ENCODE assay signal across 8 mouse cellular contexts in genomic region chr13:53261106-53261771, GRCm38 (mm10). TPM values are rescaled to one million over a fixed set of nuclear protein-coding genes. Genes with fewer than 3 reads are reported as not detected.
DNase-seq lines count a peak whose midpoint lies in the region; ATAC-seq and TF ChIP-seq lines count a peak whose summit lies in the region.
"Had no signal": no experiment of that assay in that cellular context is flagged by ENCODE, and none has a peak within 500 bp of the region (broad histone marks: within the 10 kb centered on the region; RNA-seq: fewer than 3 reads in every experiment).

No protein-coding gene starts in this region.

- peak overlapping the region; percentile 3; the same call in 1 of the 2 replicates for H3K27ac ChIP-seq in embryonic facial prominence, embryonic 14.5 days (replicated peaks; ENCODE audit: low read depth, low read length)
- no peak overlapping the region for H3K27ac ChIP-seq in layer of hippocampus, adult 2 months

- DNase-seq in adrenal gland, adult 18-20 months (ENCODE audit: low spot score in 2 of 2): peak; percentile 18 to 40
- peak; percentile 81 for DNase-seq in embryonic facial prominence, embryonic 14.5 days (ENCODE audit: low spot score)
- DNase-seq in heart, postnatal 25 days (ENCODE audit: low spot score): peak; percentile 78
- DNase-seq in lung, adult 2 months: peak; percentile 28
- DNase-seq in layer of hippocampus, adult 2 months (ENCODE audit: low spot score in 2 of 2): no peak
- DNase-seq in embryo, embryonic 11 days: no peak

- H3K4me3 ChIP-seq in embryonic facial prominence, embryonic 14.5 days (ENCODE audit: low read depth, low read length): no peak overlapping the region
- H3K4me3 ChIP-seq in lung, adult 2 months (replicated peaks; ENCODE audit: extremely low read depth, low read depth, low read length): no peak overlapping the region
- H3K4me3 ChIP-seq in layer of hippocampus, adult 2 months: no peak overlapping the region
- H3K4me3 ChIP-seq: myocyte had no signal

- no peak overlapping the region for H3K4me2 ChIP-seq in embryonic facial prominence, embryonic 14.5 days (ENCODE audit: low read depth, low read length)

- ATAC-seq in embryonic facial prominence, embryonic 14.5 days (ENCODE audit: low read depth): no peak
- ATAC-seq in CD4-positive, CD25-positive, alpha-beta regulatory T cell, adult 4 months: no peak

- peaks cover 59% of the 10 kb centered on the region for H3K4me1 ChIP-seq in embryonic facial prominence, embryonic 14.5 days (ENCODE audit: control insufficient read depth, insufficient read depth, low read length)
- H3K4me1 ChIP-seq in lung, adult 2 months (ENCODE audit: control insufficient read depth, insufficient read depth, low read length): no peaks in the 10 kb centered on the region

- intact Hi-C loops in heart, postnatal 25 days (cut with DNase I): no loop called here

- TF ChIP-seq POLR2A in lung, adult 2 months (IDR thresholded peaks at IDR 0.05; ENCODE audit: borderline replicate concordance, extremely low read depth, low read depth, low read length): no peak

- H3K36me3 ChIP-seq in embryonic facial prominence, embryonic 14.5 days (ENCODE audit: control insufficient read depth, insufficient read depth, low read length): no peaks in the 10 kb centered on the region

- TF ChIP-seq CTCF in lung, adult 2 months (IDR thresholded peaks at IDR 0.05; ENCODE audit: insufficient read depth, low read length): no peak
- TF ChIP-seq CTCF in layer of hippocampus, adult 2 months (conservative IDR thresholded peaks at IDR 0.05): no peak

- 62% methylated on average over 8 of the region's 8 CpGs for WGBS in embryonic facial prominence, embryonic 14.5 days
- WGBS in lung, adult 2 months: 45% methylated on average over 8 of the region's 8 CpGs

- no peak overlapping the region for H3K9ac ChIP-seq in embryonic facial prominence, embryonic 14.5 days (ENCODE audit: low read depth, low read length)

- no peaks in the 10 kb centered on the region for H3K27me3 ChIP-seq in embryonic facial prominence, embryonic 14.5 days (replicated peaks; ENCODE audit: control insufficient read depth, insufficient read depth, low read length)

- no peaks in the 10 kb centered on the region for H3K9me3 ChIP-seq in embryonic facial prominence, embryonic 14.5 days (ENCODE audit: control insufficient read depth, low read length)

RNA-seq across cellular contexts. Expression of gene Ror2, which starts 24.7 kb away (rescaled TPM):
- total RNA-seq in adrenal gland, adult 18-20 months (2021): 1 to 10 TPM; 3.5 to 4.8 TPM
- 16.4 and 17.1 TPM in 2 replicates for polyA plus RNA-seq in embryonic facial prominence, embryonic 14.5 days (2014; fragmentation: Nextera tagmentation; extraction: Ambion mirVana)
- 1 to 10 TPM; 1.5 to 1.8 TPM for total RNA-seq in heart, postnatal 25 days (2021)
- polyA plus RNA-seq in lung, adult 2 months (2012; rRNA removed): 4.0 and 4.3 TPM in 2 replicates
- polyA plus RNA-seq in CD4-positive, CD25-positive, alpha-beta regulatory T cell, adult 4 months (2017; shearing (Covaris generic)): not detected
- 1 to 10 TPM in 1 of 2 experiments, under 1 TPM in 1; 0.90 to 1.3 TPM for total RNA-seq in layer of hippocampus, adult 2 months (2021)

Comparison
In these comparisons a context has a peak if more than half of its experiments do, and no peak if none do; other contexts are left out.
1. DNase-seq: peak in adrenal gland, adult 18-20 months (2 of 2), embryonic facial prominence, embryonic 14.5 days (single experiment), heart, postnatal 25 days (single experiment) and lung, adult 2 months (single experiment); none in layer of hippocampus, adult 2 months (0 of 2) and embryo, embryonic 11 days (single experiment).